Mouse (Mus musculus): Measurements from ENCODE around the gene Vwa5a.

The Vwa5a gene

GRCm38 (mm10) chr9:38718102-38718501, at the start of gene Vwa5a:
Gene Vwa5a (plus strand): TSS chr9:38718268.
- no peak for DNase-seq (ENCODE audit: low read depth, low spot score)

- DNase-seq (ENCODE audit: low read depth, low spot score), result no peak
Observed at GRCm38 (mm10) chr9:38672887-38673286, 45.2 kb upstream of the Vwa5a start.

GRCm38 (mm10) chr9:38674501-38674900, 43.6 kb upstream of the Vwa5a start, which contains the start of gene Olfr918:
Gene Olfr918 (minus strand): TSS chr9:38674601.
- no peak for DNase-seq (ENCODE audit: low read depth, low spot score)

GRCm38 (mm10) chr9:38718927-38719441, 916 bp downstream of the Vwa5a start:
- DNase-seq (ENCODE audit: low read depth, low spot score), result no peak

- DNase-seq (ENCODE audit: low read depth, low spot score), result no peak
Observed at GRCm38 (mm10) chr9:38724044-38724443, 6.0 kb downstream of the Vwa5a start.

- DNase-seq (ENCODE audit: low read depth, low spot score), result no peak
Observed at GRCm38 (mm10) chr9:38728218-38728617, 10.2 kb downstream of the Vwa5a start.

GRCm38 (mm10) chr9:38741408-38741807, 23.3 kb downstream of the Vwa5a start:
- DNase-seq (ENCODE audit: low read depth, low spot score), result no peak

- no peak for DNase-seq (ENCODE audit: low read depth, low spot score)
Observed at GRCm38 (mm10) chr9:38744619-38745315, 26.7 kb downstream of the Vwa5a start.

- DNase-seq (ENCODE audit: low read depth, low spot score), result no peak
Observed at GRCm38 (mm10) chr9:38751999-38752398, 33.9 kb downstream of the Vwa5a start, which contains the start of gene Olfr920. Gene Olfr920 (plus strand): TSS chr9:38752299.

- DNase-seq (ENCODE audit: low read depth, low spot score), result no peak
Observed at GRCm38 (mm10) chr9:38772768-38773167, 54.7 kb downstream of the Vwa5a start, which contains the start of gene Olfr921. Gene Olfr921 (plus strand): TSS chr9:38773068.

GRCm38 (mm10) chr9:38792689-38793088, 74.6 kb downstream of the Vwa5a start:
- no peak for DNase-seq (ENCODE audit: low read depth, low spot score)

Measured in WW6 (cell line).